Mouse (Mus musculus): ENCODE measurements at regions not wholly inside any gene's neighbourhood (a gene's known extent, or its start where the extent isn't known, plus 50 kb on each side); places are given as distances from the start of the nearest gene placed in this dataset.

- Histone ChIP-seq H3K4me1 (ENCODE audit: insufficient read depth, low read length) (no peaks in the 10 kb centered on the region), H3K27ac (no peak overlapping the region), H3K9ac (replicated peaks; ENCODE audit: low read length) (no peak overlapping the region), H3K27me3 (ENCODE audit: insufficient read depth, low read length) (no peaks in the 10 kb centered on the region), H3K36me3 (ENCODE audit: insufficient read depth, low read length) (no peaks in the 10 kb centered on the region), H3K4me2 (ENCODE audit: low read depth, low read length) (no peak overlapping the region), H3K4me3 (ENCODE audit: low read length) (no peak overlapping the region), H3K9me3 (ENCODE audit: low read length) (no peaks in the 10 kb centered on the region)
- ATAC-seq = peak; percentile 58; the same call in 1 of the 2 replicates
- no peak for TF ChIP-seq CTCF (IDR thresholded peaks at IDR 0.05; ENCODE audit: low read depth)
- 16% methylated on average over 3 of the region's 3 CpGs for WGBS
- DNase-seq (ENCODE audit: low spot score) = peak; percentile 5
Observed at GRCm38 (mm10) chr4:73163271-73163727, 241.6 kb downstream of the Gm11487 start.
